Mouse (Mus musculus) intestine, embryonic 14.5 days (tissue): ENCODE results near the gene Scn8a. TPM values are rescaled to one million over a fixed set of nuclear protein-coding genes. Genes with fewer than 3 reads are reported as not detected.
A peak's percentile ranks its signal among the peaks of the same experiment; 100 is the strongest.

ENCODE experiments used
- ATAC-seq: fragments of 200-750 bp; cut with Nextera tagmentation; replicated peaks from 2 replicates; pipeline ENCODE4 v1.8.0; 2017; ENCODE audit warnings: low read depth, moderate number of reproducible peaks, moderate TSS enrichment, moderate library complexity; ENCODE audit not compliant: low FRiP score, low TSS enrichment
- DNase-seq: peaks from one replicate; pipeline ENCODE4 v3.0.0-alpha.2; 2018; ENCODE audit warnings: low spot score
- H3K27ac ChIP-seq: fragments of 300-500 bp; sonication (generic); 2 replicates; pipeline ENCODE4 v1.5.1; 2014; ENCODE audit warnings: low read depth, mild to moderate bottlenecking, control low read depth
- H3K27me3 ChIP-seq: fragments of 300-500 bp; sonication (generic); replicated peaks from 2 replicates; pipeline ENCODE4 v1.6.1; 2014; ENCODE audit warnings: low read length, control low read depth; ENCODE audit not compliant: control insufficient read depth, insufficient read depth
- H3K36me3 ChIP-seq: fragments of 300-500 bp; sonication (generic); 2 replicates; pipeline ENCODE4 v1.6.1; 2014; ENCODE audit warnings: low read length, control low read depth; ENCODE audit not compliant: control insufficient read depth, insufficient read depth
- H3K4me1 ChIP-seq: fragments of 300-500 bp; sonication (generic); replicated peaks from 2 replicates; pipeline ENCODE4 v1.6.1; 2014; ENCODE audit warnings: low read length, control low read depth, mixed read lengths; ENCODE audit not compliant: control insufficient read depth, insufficient read depth
- H3K4me2 ChIP-seq: fragments of 300-500 bp; sonication (generic); 2 replicates; pipeline ENCODE4 v1.6.1; 2014; ENCODE audit warnings: low read length
- H3K4me3 ChIP-seq: fragments of 300-500 bp; sonication (generic); 2 replicates; pipeline ENCODE4 v1.5.1; 2014; ENCODE audit warnings: low read depth, low read length, control low read depth, mixed read lengths
- H3K9ac ChIP-seq: fragments of 300-500 bp; sonication (generic); 2 replicates; pipeline ENCODE4 v1.6.1; 2014; ENCODE audit warnings: mild to moderate bottlenecking, low read length
- H3K9me3 ChIP-seq: fragments of 300-500 bp; sonication (generic); 2 replicates; pipeline ENCODE4 v1.6.1; 2016; ENCODE audit warnings: low read length, control low read depth; ENCODE audit not compliant: control insufficient read depth
- WGBS: fragments of 180-500 bp; shearing (Covaris S2); extraction: QIAGEN DNeasy Blood & Tissue Kit; methylation state at CpG from one replicate; pipeline ENCODE4 v1.1.7; 2014; 5-methylcytosine and 5-hydroxymethylcytosine counted together
- polyA plus RNA-seq: library from polyadenylated mRNA; unstranded; fragments of >200 nt; fragmentation: Nextera tagmentation; extraction: Ambion mirVana; gene quantifications from 2 replicates; pipeline ENCODE4 v1.2.1, GENCODE M21; 2014

Gene Scn8a
- polyA plus RNA-seq, 1 experiment from 2014 or later = 4.0 TPM

- 28% methylated on average over 25 of the region's 25 CpGs for WGBS
- no peak overlapping the region for H3K9ac ChIP-seq
- H3K27ac ChIP-seq = peak overlapping the region; percentile 17; the same call in 1 of the 2 replicates
- peak; percentile 50; the same call in 1 of the 2 replicates for ATAC-seq
- no peak for DNase-seq
- no peaks in the 10 kb centered on the region for H3K27me3 ChIP-seq
- peaks cover 7% of the 10 kb centered on the region for H3K4me1 ChIP-seq
- H3K4me3 ChIP-seq = no peak overlapping the region
- peak overlapping the region; percentile 16; the same call in 1 of the 2 replicates for H3K4me2 ChIP-seq
- H3K36me3 ChIP-seq = no peaks in the 10 kb centered on the region
- H3K9me3 ChIP-seq = no peaks in the 10 kb centered on the region
Measured at GRCm38 (mm10) chr15:101092829-101093648, 223.4 kb downstream of the Scn8a start.

- Histone ChIP-seq H3K27ac (no peak overlapping the region), H3K27me3 (no peaks in the 10 kb centered on the region), H3K4me2 (no peak overlapping the region), H3K9ac (no peak overlapping the region), H3K9me3 (no peaks in the 10 kb centered on the region), H3K4me3 (no peak overlapping the region), H3K4me1 (peaks cover 14% of the 10 kb centered on the region), H3K36me3 (no peaks in the 10 kb centered on the region)
- 27% methylated on average over 6 of the region's 6 CpGs for WGBS
- DNase-seq (no peak), ATAC-seq (no peak)
Measured at GRCm38 (mm10) chr15:101093988-101094387, 224.3 kb downstream of the Scn8a start.

DNA sequence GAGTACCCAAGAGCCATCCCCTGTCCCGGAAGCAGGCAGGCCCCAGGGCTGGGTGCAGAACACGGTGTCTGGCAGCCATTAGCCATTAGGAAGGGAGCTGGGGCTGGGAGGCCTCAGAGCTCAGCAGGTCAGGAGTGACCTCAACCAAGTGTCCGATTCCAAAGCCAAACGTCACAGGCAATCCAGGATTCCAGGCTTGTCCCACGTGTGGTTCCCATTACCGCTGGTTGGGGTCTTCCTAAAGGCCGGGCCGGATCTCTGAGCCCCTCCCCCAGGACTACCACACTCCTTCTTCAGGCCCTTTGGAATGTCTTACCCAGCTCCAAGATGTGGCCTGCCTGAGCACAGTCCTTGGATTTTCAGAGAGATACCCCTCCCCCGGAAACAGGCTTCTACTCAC is 225.3 kb downstream of the Scn8a start:
- H3K9me3 ChIP-seq = no peaks in the 10 kb centered on the region
- DNase-seq (no peak), ATAC-seq (no peak)
- peaks cover 14% of the 10 kb centered on the region for H3K4me1 ChIP-seq
- WGBS = 42% methylated on average over 9 of the region's 9 CpGs
- no peaks in the 10 kb centered on the region for H3K27me3 ChIP-seq
- no peaks in the 10 kb centered on the region for H3K36me3 ChIP-seq
- no peak overlapping the region for H3K27ac ChIP-seq
- no peak overlapping the region for H3K4me3 ChIP-seq
- no peak overlapping the region for H3K4me2 ChIP-seq
- no peak overlapping the region for H3K9ac ChIP-seq

DNA sequence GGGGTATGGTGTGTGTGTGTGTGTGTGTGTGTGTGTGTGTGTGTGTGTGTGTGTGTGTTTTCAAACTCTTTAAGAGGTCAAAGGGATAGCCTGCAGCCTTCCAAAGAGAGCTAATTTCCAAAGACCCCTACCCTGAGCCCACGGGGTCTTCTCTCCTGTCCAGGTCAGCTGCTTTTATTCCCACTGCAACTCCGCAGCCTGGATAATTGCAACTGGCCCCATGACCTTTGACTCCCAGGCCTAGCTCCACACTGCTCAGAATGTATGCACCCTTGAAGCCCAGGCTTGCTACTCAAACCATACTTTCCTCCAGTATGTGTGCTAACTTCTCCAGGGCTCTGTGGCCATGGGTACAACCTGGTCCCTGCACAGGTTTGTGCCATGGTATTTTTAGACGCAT is 225.7 kb downstream of the Scn8a start:
- H3K27me3 ChIP-seq = no peaks in the 10 kb centered on the region
- no peak overlapping the region for H3K4me2 ChIP-seq
- WGBS = 62% methylated on average over 3 of the region's 3 CpGs
- ATAC-seq (no peak), DNase-seq (no peak)
- peaks cover 14% of the 10 kb centered on the region for H3K4me1 ChIP-seq
- H3K4me3 ChIP-seq = no peak overlapping the region
- no peaks in the 10 kb centered on the region for H3K9me3 ChIP-seq
- no peak overlapping the region for H3K9ac ChIP-seq
- H3K36me3 ChIP-seq = no peaks in the 10 kb centered on the region
- H3K27ac ChIP-seq = no peak overlapping the region

Other genes starting within 250 kb of the Scn8a start
- gene Smagp, start 232.9 kb upstream of the Scn8a start, polyA plus RNA-seq = 31.1 and 36.2 TPM in 2 replicates
- gene Bin2, start 200.3 kb upstream of the Scn8a start, polyA plus RNA-seq = 5.7 and 6.4 TPM in 2 replicates
- gene Cela1, start 181.9 kb upstream of the Scn8a start, polyA plus RNA-seq = 11.9 and 49.9 TPM in 2 replicates
- 1.2 and 1.4 TPM in 2 replicates for gene Galnt6, start 140.5 kb upstream of the Scn8a start, polyA plus RNA-seq
- gene Slc4a8, start 108.1 kb upstream of the Scn8a start, polyA plus RNA-seq = 5.4 and 6.4 TPM in 2 replicates
- not detected in 2 replicates for gene Gm47841, start 177.5 kb downstream of the Scn8a start, polyA plus RNA-seq
- gene Fignl2, start 208.7 kb downstream of the Scn8a start, polyA plus RNA-seq = 0.43 and 0.55 TPM in 2 replicates
- not detected in 2 replicates for gene Ankrd33, start 245.9 kb downstream of the Scn8a start, polyA plus RNA-seq